Mouse (Mus musculus) small intestine, adult 2 months (tissue): ENCODE measurements around the gene Sphk2. TPM values are rescaled to one million over a fixed set of nuclear protein-coding genes. Genes with fewer than 3 reads are reported as not detected.

Experiments used
- H3K27ac ChIP-seq: fragments of 200-500 bp; 2 replicates; pipeline ENCODE4 v1.5.1; 2012; ENCODE audit warnings: low read depth, low read length, control low read depth, inconsistent platforms; ENCODE audit not compliant: insufficient read depth
- H3K27me3 ChIP-seq: fragments of 200-500 bp; 2 replicates; pipeline ENCODE4 v1.6.1; 2012; ENCODE audit warnings: mild to moderate bottlenecking, moderate library complexity, low read length, inconsistent platforms; ENCODE audit not compliant: control insufficient read depth, insufficient read depth
- H3K36me3 ChIP-seq: fragments of 200-500 bp; 2 replicates; pipeline ENCODE4 v1.6.1; 2012; ENCODE audit warnings: mild to moderate bottlenecking, low read length, control low read depth, inconsistent platforms; ENCODE audit not compliant: control insufficient read depth, insufficient read depth
- H3K4me1 ChIP-seq: fragments of 200-500 bp; 2 replicates; pipeline ENCODE4 v1.6.1; 2012; ENCODE audit warnings: low read length, inconsistent platforms, mixed read lengths; ENCODE audit not compliant: control insufficient read depth, insufficient read depth, insufficient read length
- H3K4me3 ChIP-seq: fragments of 200-500 bp; 2 replicates; pipeline ENCODE4 v1.5.1; 2012; ENCODE audit warnings: low read depth, mild to moderate bottlenecking, control low read depth, inconsistent platforms, low read length, moderate library complexity
- CTCF ChIP-seq: fragments of 200-500 bp; IDR thresholded peaks from 2 replicates; pipeline ENCODE4 v1.5.1; 2012; ENCODE audit warnings: low read depth, mild to moderate bottlenecking, control low read depth, inconsistent platforms, low read length, moderate library complexity, mixed read lengths; ENCODE audit not compliant: insufficient replicate concordance, insufficient read length; ENCODE audit errors: extremely low read depth
- POLR2A ChIP-seq: fragments of 200-500 bp; IDR thresholded peaks from 2 replicates; pipeline ENCODE4 v1.6.1; 2012; ENCODE audit warnings: low read depth, mild to moderate bottlenecking, control low read depth, inconsistent platforms, low read length, moderate library complexity
- WGBS: fragments of 180-500 bp; shearing (Covaris S2); methylation state at CpG from one replicate; pipeline ENCODE4 v1.1.7; 2018; 5-methylcytosine and 5-hydroxymethylcytosine counted together
- polyA plus RNA-seq: library from polyadenylated mRNA; depleted of rRNA; stranded (reverse); fragments of >200 nt; gene quantifications from 2 replicates; pipeline ENCODE4 v1.2.3, GENCODE M21; 2012

The Sphk2 gene
- polyA plus RNA-seq, 1 experiment, result 164 TPM

DNA sequence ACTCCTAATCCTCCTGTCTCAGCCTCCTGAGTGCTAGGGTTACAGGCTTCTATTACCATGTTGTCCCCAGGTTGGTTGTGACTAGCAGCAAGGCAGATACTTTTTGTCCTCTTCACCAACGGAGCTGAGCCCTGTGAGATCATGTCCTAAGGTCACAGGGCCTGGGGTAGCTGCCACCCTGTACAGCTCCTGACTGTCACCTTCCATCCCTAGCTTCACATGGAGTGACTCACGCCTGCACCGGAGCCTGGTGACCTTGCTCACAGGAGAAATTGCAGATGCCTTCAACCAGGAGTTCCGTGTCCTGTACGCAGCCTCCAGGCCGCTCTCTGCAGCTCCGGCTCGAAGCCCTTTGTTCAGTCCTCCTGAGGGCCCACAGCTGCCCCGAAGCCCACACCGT, 8.6 kb upstream of the Sphk2 start:
- H3K27me3 ChIP-seq, result no peaks in the 10 kb centered on the region
- H3K4me1 ChIP-seq, result peaks cover 50% of the 10 kb centered on the region
- H3K4me3 ChIP-seq, result 0 out of 2 replicates have a peak overlapping the region, but pooled peaks have one; percentile 5
- H3K36me3 ChIP-seq, result peaks cover 66% of the 10 kb centered on the region
- 67% methylated on average over 10 of the region's 10 CpGs for WGBS
- peak overlapping the region; percentile 43 for H3K27ac ChIP-seq
- no peak for TF ChIP-seq CTCF
- TF ChIP-seq POLR2A, result no peak

DNA sequence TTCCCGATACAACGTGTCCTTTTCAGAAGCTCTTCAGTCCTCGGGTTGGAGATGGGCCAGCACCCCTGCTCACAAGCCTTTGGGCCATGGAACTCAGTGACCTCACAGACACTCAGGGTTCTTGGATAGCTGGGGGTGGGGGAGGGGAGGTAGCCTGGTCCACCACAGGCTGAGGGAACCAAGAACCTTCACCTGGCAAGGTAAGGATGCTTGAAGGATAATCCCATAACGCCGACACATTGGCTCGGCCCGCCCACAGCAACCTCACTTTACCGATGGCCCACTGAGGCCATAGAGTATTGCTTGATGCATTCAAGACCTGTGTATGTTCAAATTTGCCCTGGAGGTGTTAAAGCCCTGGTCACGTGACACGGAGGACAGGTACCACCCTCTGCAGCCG, 7.9 kb upstream of the Sphk2 start, which contains the start of gene Spaca4:
Gene Spaca4, minus strand, starts transcription at position 101 of the 400 bp plus-strand sequence.
- Histone ChIP-seq H3K4me1 (peaks cover 46% of the 10 kb centered on the region), H3K27me3 (no peaks in the 10 kb centered on the region), H3K36me3 (peaks cover 60% of the 10 kb centered on the region), H3K27ac (peak within 1 kb of the TSS; percentile 43), H3K4me3 (0 out of 2 replicates have a peak within 1 kb of the TSS, but pooled peaks have one; percentile 5)
- TF ChIP-seq CTCF, result no peak
- no peak for TF ChIP-seq POLR2A
- 82% methylated on average over 11 of the region's 11 CpGs for WGBS

DNA sequence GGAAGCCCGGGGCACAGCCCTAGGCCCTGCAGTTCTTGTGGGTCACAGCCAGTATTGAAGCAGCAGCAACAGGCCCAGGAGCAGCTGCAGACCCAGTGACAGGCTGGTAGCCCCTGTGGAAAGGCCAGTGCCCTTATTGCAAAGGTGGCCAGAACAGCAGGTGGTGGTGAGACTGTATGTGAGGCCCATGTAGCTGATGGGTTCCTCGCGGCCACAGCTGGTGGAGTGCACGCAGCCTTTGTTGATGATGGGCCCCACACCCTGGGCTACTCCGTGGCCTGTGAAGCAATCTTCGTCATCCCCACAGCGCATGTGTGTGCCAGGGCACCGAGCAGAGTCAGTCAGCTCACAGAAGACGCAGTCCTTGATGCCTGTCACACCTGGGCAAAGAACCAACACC, 7.3 kb upstream of the Sphk2 start:
- no peak for TF ChIP-seq POLR2A
- no peak for TF ChIP-seq CTCF
- Histone ChIP-seq H3K4me3 (no peak overlapping the region), H3K27me3 (no peaks in the 10 kb centered on the region), H3K4me1 (peaks cover 41% of the 10 kb centered on the region), H3K36me3 (peaks cover 58% of the 10 kb centered on the region), H3K27ac (no peak overlapping the region)
- 71% methylated on average over 9 of the region's 9 CpGs for WGBS

DNA sequence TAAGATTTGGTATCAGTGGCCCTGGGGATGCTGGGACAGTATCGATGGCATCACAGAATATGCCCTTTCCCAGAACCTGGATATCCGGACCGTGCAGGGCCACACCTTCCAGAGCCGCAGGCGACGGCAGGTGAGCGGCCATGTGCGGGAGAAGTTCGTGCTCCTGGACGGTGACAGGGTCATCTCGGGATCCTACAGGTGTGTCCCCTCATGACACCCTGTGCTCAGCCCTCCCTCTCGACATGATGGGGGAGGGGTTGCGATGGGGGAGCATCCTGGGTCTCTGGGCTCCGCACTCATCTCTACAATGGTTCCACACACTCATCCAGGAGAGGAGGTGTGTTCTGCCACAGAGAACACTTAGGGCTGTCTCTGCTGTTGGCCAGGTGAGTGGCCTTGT, 6.0 kb upstream of the Sphk2 start:
- Histone ChIP-seq H3K27me3 (no peaks in the 10 kb centered on the region), H3K36me3 (peaks cover 53% of the 10 kb centered on the region), H3K4me3 (no peak overlapping the region), H3K4me1 (peaks cover 37% of the 10 kb centered on the region), H3K27ac (no peak overlapping the region)
- WGBS, result 87% methylated on average over 14 of the region's 14 CpGs
- TF ChIP-seq CTCF (no peak), POLR2A (no peak)

DNA sequence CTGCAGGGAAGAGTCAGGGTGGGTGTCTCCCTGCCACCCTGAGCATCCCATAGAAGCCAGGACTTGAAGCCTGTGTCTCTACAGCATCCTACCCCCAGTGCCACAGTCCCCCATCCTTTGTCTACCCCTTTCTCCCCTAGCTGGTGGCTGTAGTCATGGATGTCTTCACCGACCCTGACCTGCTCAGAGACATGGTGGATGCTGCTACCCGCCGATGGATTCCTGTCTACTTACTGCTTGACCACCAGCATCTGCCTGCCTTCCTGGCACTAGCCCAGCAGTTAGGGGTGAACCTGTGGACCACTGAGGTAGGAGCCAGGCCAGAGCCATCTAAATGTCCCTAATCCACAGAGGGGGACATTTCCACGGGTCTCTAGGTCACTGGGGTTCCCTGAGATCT, 5.5 kb upstream of the Sphk2 start:
- H3K4me3 ChIP-seq, result peak overlapping the region; percentile 65
- 81% methylated on average over 4 of the region's 4 CpGs for WGBS
- H3K4me1 ChIP-seq, result peaks cover 34% of the 10 kb centered on the region
- TF ChIP-seq POLR2A (no peak), CTCF (no peak)
- peaks cover 49% of the 10 kb centered on the region for H3K36me3 ChIP-seq
- no peaks in the 10 kb centered on the region for H3K27me3 ChIP-seq
- peak overlapping the region; percentile 62 for H3K27ac ChIP-seq

DNA sequence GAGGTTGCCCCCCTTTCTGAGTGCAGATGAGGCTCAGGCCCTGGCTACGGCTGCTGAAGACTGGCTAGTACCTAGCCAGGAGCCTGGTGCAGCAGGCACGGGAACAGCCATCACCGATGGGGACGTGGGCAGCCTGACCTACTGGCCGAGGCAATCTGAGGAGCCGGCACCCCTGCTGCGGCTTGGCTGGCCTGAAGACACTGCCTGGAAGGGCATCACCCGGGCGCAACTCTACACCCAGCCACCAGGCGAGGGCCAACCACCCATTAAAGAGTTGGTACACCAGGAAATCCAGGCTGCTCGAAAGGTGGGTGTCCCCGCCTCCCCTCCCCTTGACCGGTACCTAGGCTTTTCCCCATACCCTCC, 4.5 kb upstream of the Sphk2 start:
- peaks cover 45% of the 10 kb centered on the region for H3K36me3 ChIP-seq
- H3K4me3 ChIP-seq, result peak overlapping the region; percentile 65
- TF ChIP-seq POLR2A, result no peak
- no peak for TF ChIP-seq CTCF
- peaks cover 26% of the 10 kb centered on the region for H3K4me1 ChIP-seq
- peak overlapping the region; percentile 79 for H3K27ac ChIP-seq
- 31% methylated on average over 13 of the region's 13 CpGs for WGBS
- H3K27me3 ChIP-seq, result no peaks in the 10 kb centered on the region

DNA sequence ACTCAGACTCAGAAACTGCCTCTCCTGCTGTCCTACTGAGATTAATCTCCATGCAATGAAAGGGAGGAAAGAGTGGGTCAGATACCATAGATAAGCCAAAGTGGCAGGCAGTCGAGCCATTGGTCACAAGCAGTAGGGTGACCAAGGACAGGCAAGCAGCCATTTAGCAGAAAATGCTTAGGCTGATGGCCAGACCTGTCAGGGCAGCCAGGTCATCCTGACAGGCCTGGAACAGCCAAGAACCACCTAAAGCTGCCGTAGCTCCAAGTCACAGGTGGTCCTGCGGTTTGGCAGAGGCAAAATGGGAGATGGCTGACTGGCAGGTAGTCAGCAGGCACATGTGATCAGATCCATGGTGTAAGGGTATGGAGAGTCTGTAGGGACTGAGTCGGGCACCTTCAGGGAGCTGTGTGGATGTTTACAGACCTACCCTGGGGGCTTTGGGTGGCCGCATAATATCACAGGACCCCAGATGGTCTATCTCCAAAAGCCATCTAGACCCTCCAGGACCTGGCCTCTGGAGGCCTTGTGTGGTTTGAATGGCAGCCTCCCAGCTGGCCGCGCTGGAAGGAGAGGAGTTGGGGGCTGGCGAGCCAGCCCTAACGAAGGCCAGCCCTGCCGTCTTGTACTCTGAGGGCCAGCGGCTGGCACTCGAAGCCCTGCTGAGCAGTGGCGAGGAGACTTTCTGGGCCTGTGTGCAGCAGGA, 4.0 kb upstream of the Sphk2 start:
- H3K27me3 ChIP-seq, result no peaks in the 10 kb centered on the region
- peak overlapping the region; percentile 79 for H3K27ac ChIP-seq
- 25% methylated on average over 13 of the region's 13 CpGs for WGBS
- peaks cover 24% of the 10 kb centered on the region for H3K4me1 ChIP-seq
- TF ChIP-seq CTCF, result no peak
- no peak for TF ChIP-seq POLR2A
- H3K36me3 ChIP-seq, result peaks cover 40% of the 10 kb centered on the region
- H3K4me3 ChIP-seq, result peak overlapping the region; percentile 65
